Mouse (Mus musculus): Measurements from ENCODE around the gene Olfr504.
"Not testable (repeated sequence)": the region's sequence is repeated elsewhere in the genome, so short reads cannot be mapped to it uniquely, and the experiment has no call there.

Olfr504 gene

GRCm38 (mm10) chr7:108565693-108566092 is at the start of gene Olfr504:
Gene Olfr504, minus strand, starts transcription at chr7:108565793.
- DNase-seq, result no peak

GRCm38 (mm10) chr7:108614110-108614509 is 48.5 kb upstream of the Olfr504 start:
- DNase-seq, result no peak

GRCm38 (mm10) chr7:108610487-108610886 is 44.9 kb upstream of the Olfr504 start, which contains the start of gene Olfr506:
Gene Olfr506, plus strand, starts transcription at chr7:108610787.
- DNase-seq, result no peak

- DNase-seq, result not testable (repeated sequence)
Observed at GRCm38 (mm10) chr7:108601916-108602315, 36.3 kb upstream of the Olfr504 start.

- DNase-seq, result no peak
Observed at GRCm38 (mm10) chr7:108589797-108590196, 24.2 kb upstream of the Olfr504 start.

- DNase-seq, result not testable (repeated sequence)
Observed at GRCm38 (mm10) chr7:108544227-108544626, 21.4 kb downstream of the Olfr504 start, which contains the start of gene Olfr503. Gene Olfr503, plus strand, starts transcription at chr7:108544527.

GRCm38 (mm10) chr7:108542416-108542815 is 23.2 kb downstream of the Olfr504 start:
- no peak for DNase-seq

GRCm38 (mm10) chr7:108524965-108525364 is 40.6 kb downstream of the Olfr504 start, which contains the start of gene Olfr502:
Gene Olfr502, minus strand, starts transcription at chr7:108525065.
- DNase-seq, result no peak

Data from cerebellum, postnatal 10 days (tissue).